In genomic region chr4:76312593-76312992, GRCm38 (mm10) we compare ENCODE assay signal across 24 mouse cellular contexts.
"Had no signal": no experiment of that assay in that cellular context is flagged by ENCODE, and none has a peak within 500 bp of the region (broad histone marks: within the 10 kb centered on the region; RNA-seq: fewer than 3 reads in every experiment).

No protein-coding gene starts in this region.

- H3K36me3 ChIP-seq: heart, embryonic 15.5 days; intestine, embryonic 15.5 days; limb, embryonic 15.5 days; liver, embryonic 12.5 days had no signal

- H3K27me3 ChIP-seq: heart, embryonic 13.5 days; heart, embryonic 15.5 days; intestine, embryonic 15.5 days; limb, embryonic 13.5 days; limb, embryonic 15.5 days; liver, embryonic 12.5 days had no signal

- H3K27ac ChIP-seq: heart, adult 2 months; heart, embryonic 13.5 days; heart, embryonic 15.5 days; intestine, embryonic 15.5 days; layer of hippocampus, adult 2 months; limb, embryonic 13.5 days; limb, embryonic 15.5 days; liver, embryonic 12.5 days; liver, embryonic 14.5 days had no signal

- H3K9ac ChIP-seq: heart, embryonic 13.5 days; heart, embryonic 15.5 days; intestine, embryonic 15.5 days; limb, embryonic 13.5 days; limb, embryonic 15.5 days; liver, embryonic 12.5 days; liver, embryonic 14.5 days had no signal

- DNase-seq: gastrocnemius, postnatal 14 days; gastrocnemius, postnatal 36 days; heart, adult 2 months; heart, postnatal 14 days; heart, postnatal 36 days; kidney, adult 18-20 months; kidney, adult 8-10 months; kidney, postnatal 10 days; kidney, postnatal 25 days; kidney, postnatal 4 days; layer of hippocampus, adult 9-11 months; layer of hippocampus, postnatal 36 days; left cerebral cortex, postnatal 4 days had no signal

- H3K4me1 ChIP-seq: intestine, embryonic 15.5 days; limb, embryonic 15.5 days; liver, embryonic 12.5 days had no signal

- H3K9me3 ChIP-seq: heart, embryonic 13.5 days; heart, embryonic 15.5 days; intestine, embryonic 15.5 days; limb, embryonic 13.5 days; limb, embryonic 15.5 days; liver, embryonic 12.5 days had no signal

- H3K4me2 ChIP-seq: heart, embryonic 11.5 days; heart, embryonic 13.5 days; heart, embryonic 15.5 days; intestine, embryonic 15.5 days; limb, embryonic 13.5 days; limb, embryonic 15.5 days; liver, embryonic 12.5 days had no signal

- ATAC-seq: inflammation-experienced regulatory T-cells, adult 6 months; intestine, embryonic 15.5 days; intestine, postnatal 0 days; liver, embryonic 12.5 days had no signal

- H3K4me3 ChIP-seq: heart, adult 2 months; heart, embryonic 13.5 days; heart, embryonic 15.5 days; intestine, embryonic 15.5 days; layer of hippocampus, adult 2 months; limb, embryonic 13.5 days; limb, embryonic 15.5 days; liver, embryonic 12.5 days had no signal
